ENCODE assay signal across 28 mouse cellular contexts in the genomic region with DNA sequence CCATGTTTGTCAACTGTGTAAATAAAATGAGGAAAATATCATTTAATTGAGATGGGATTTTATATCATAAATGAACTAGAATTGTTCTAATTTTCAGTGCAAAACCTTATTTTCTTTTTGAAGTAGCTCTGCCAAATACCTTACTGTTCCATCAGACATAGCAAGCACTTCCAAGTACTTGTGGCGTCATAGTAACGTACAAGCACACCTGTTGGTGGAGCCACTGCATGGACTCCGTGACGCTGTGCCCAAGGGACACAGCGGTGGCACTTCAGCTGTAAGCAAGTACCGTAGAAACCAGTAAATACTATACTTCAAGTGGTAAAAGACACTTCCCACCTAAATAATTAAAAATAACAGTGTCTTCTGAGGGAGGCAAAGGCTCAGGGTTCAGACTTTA.
"Had no signal": no experiment of that assay in that cellular context is flagged by ENCODE, and none has a peak within 500 bp of the region (broad histone marks: within the 10 kb centered on the region; RNA-seq: fewer than 3 reads in every experiment).

No protein-coding gene starts in this region.

- H3K4me3 ChIP-seq: embryonic facial prominence, embryonic 10.5 days; embryonic facial prominence, embryonic 12.5 days; embryonic facial prominence, embryonic 13.5 days; embryonic facial prominence, embryonic 15.5 days; erythroblast, embryonic 14.5 days; forebrain, embryonic 10.5 days; forebrain, embryonic 12.5 days; forebrain, embryonic 13.5 days; forebrain, embryonic 15.5 days; gastrocnemius, adult 2 months; heart, adult 2 months had no signal

- ATAC-seq: forebrain, embryonic 13.5 days; forebrain, embryonic 14.5 days; forebrain, embryonic 15.5 days; forebrain, embryonic 16.5 days; forebrain, postnatal 0 days had no signal

- H3K4me2 ChIP-seq: embryonic facial prominence, embryonic 12.5 days; embryonic facial prominence, embryonic 13.5 days; embryonic facial prominence, embryonic 15.5 days; forebrain, embryonic 12.5 days; forebrain, embryonic 13.5 days; forebrain, embryonic 15.5 days had no signal

- H3K27ac ChIP-seq: embryonic facial prominence, embryonic 10.5 days; embryonic facial prominence, embryonic 12.5 days; embryonic facial prominence, embryonic 13.5 days; embryonic facial prominence, embryonic 15.5 days; forebrain, embryonic 10.5 days; forebrain, embryonic 12.5 days; forebrain, embryonic 13.5 days; forebrain, embryonic 15.5 days; gastrocnemius, adult 2 months; heart, adult 2 months had no signal

- H3K4me1 ChIP-seq: embryonic facial prominence, embryonic 10.5 days; embryonic facial prominence, embryonic 12.5 days; embryonic facial prominence, embryonic 13.5 days; embryonic facial prominence, embryonic 15.5 days; forebrain, embryonic 10.5 days; forebrain, embryonic 12.5 days; forebrain, embryonic 13.5 days; forebrain, embryonic 15.5 days had no signal

- H3K27me3 ChIP-seq: embryonic facial prominence, embryonic 12.5 days; embryonic facial prominence, embryonic 13.5 days; embryonic facial prominence, embryonic 15.5 days; forebrain, embryonic 12.5 days; forebrain, embryonic 13.5 days; forebrain, embryonic 15.5 days had no signal

- DNase-seq: cerebellum, adult 2 months; cerebellum, adult 8-10 months; cerebellum, adult 9-10 months; cerebellum, adult 9-11 months; cerebellum, postnatal 10 days; cerebellum, postnatal 14 days; cerebellum, postnatal 25 days; cerebellum, postnatal 36 days; embryo, embryonic 11 days; forebrain, postnatal 0 days; gastrocnemius, adult 2 months; gastrocnemius, postnatal 10 days; gastrocnemius, postnatal 14 days; gastrocnemius, postnatal 25 days; gastrocnemius, postnatal 36 days; heart, adult 18-20 months; heart, adult 2 months had no signal

- H3K9ac ChIP-seq: embryonic facial prominence, embryonic 12.5 days; embryonic facial prominence, embryonic 13.5 days; embryonic facial prominence, embryonic 15.5 days; forebrain, embryonic 12.5 days; forebrain, embryonic 13.5 days; forebrain, embryonic 15.5 days; forebrain, postnatal 0 days had no signal

- H3K9me3 ChIP-seq: embryonic facial prominence, embryonic 10.5 days; embryonic facial prominence, embryonic 12.5 days; embryonic facial prominence, embryonic 13.5 days; embryonic facial prominence, embryonic 15.5 days; forebrain, embryonic 10.5 days; forebrain, embryonic 12.5 days; forebrain, embryonic 13.5 days; forebrain, embryonic 15.5 days had no signal
